Mouse (Mus musculus) ovary, adult 10 weeks (tissue): Measurements from ENCODE around the gene Cep63. TPM values are rescaled to one million over a fixed set of nuclear protein-coding genes. Genes with fewer than 3 reads are reported as not detected.

Experiments
- polyA plus RNA-seq: library from polyadenylated mRNA; stranded (reverse); fragments of 350-450 nt; fragmentation: Illumina TruSeq; extraction: RNeasy Lipid Tissue Mini Kit (QIAGEN cat#74804); gene quantifications from one replicate; pipeline ENCODE4 v1.2.3, GENCODE M21; 2014

Gene Cep63
- 40.9 TPM for polyA plus RNA-seq

GRCm38 (mm10) chr9:102625983-102626838 lies at the start of gene Cep63, which contains the start of gene Anapc13:
Cep63 (minus strand) TSS chr9:102626534.
Anapc13 (plus strand) TSS chr9:102626296.

Other genes starting within 250 kb of the Cep63 start
- gene Ky, start 120.8 kb downstream of the Cep63 start, polyA plus RNA-seq = not detected
- gene Anapc13, start 238 bp downstream of the Cep63 start, polyA plus RNA-seq = 4.1 TPM
- gene Amotl2, start 90.1 kb upstream of the Cep63 start, polyA plus RNA-seq = 21.3 TPM
- 156 TPM for gene Ryk, start 208.4 kb upstream of the Cep63 start, polyA plus RNA-seq